Mouse (Mus musculus): ENCODE results near the gene Mrgpra2a.
"Not testable (repeated sequence)": the region's sequence is repeated elsewhere in the genome, so short reads cannot be mapped to it uniquely, and the experiment has no call there.

The Mrgpra2a gene

DNA sequence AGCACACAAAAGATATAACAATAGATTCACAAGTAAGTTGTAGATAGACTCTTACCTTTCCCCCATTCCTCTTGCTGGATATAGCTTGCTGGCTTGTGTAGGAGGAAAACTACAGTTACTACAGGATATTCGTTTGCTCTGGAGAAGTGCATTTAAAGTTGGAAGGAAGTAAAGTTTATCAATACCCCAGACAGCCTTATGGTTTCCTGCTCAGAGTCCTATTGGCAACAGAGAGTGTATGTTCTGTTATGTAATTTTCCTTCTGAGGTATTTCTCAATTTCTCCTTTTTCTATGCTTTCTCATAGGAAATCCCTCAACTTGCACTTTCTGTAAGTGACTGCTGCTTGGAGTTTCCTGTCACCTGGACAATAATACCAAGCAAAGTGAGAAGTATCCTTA, at the start of gene Mrgpra2a:
Mrgpra2a (minus strand) TSS at position 125 of the 400 bp plus-strand sequence.
- not testable (repeated sequence) for DNase-seq

DNA sequence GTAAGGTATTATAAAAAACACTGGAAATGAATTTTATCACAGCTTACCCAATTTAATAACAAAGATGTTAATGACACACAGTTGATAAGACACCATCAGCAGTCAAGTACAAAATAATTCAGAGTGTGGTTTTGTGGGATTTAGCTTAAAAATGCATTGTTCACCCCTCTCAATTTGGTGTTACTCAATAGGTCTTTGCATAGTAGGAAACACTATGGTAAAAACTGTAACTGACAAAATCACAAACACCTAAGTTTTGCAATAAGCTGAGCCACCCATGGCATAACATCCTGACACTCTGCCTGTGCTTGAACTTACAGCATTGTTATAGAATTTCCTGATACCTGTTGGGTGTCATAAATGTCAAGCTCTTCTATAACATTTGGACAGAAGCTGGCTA, 39.3 kb upstream of the Mrgpra2a start:
- not testable (repeated sequence) for DNase-seq

DNA sequence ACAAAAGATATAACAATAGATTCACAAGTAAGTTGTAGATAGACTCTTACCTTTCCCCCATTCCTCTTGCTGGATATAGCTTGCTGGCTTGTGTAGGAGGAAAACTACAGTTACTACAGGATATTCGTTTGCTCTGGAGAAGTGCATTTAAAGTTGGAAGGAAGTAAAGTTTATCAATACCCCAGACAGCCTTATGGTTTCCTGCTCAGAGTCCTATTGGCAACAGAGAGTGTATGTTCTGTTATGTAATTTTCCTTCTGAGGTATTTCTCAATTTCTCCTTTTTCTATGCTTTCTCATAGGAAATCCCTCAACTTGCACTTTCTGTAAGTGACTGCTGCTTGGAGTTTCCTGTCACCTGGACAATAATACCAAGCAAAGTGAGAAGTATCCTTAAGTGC, 37.5 kb upstream of the Mrgpra2a start:
- not testable (repeated sequence) for DNase-seq

DNA sequence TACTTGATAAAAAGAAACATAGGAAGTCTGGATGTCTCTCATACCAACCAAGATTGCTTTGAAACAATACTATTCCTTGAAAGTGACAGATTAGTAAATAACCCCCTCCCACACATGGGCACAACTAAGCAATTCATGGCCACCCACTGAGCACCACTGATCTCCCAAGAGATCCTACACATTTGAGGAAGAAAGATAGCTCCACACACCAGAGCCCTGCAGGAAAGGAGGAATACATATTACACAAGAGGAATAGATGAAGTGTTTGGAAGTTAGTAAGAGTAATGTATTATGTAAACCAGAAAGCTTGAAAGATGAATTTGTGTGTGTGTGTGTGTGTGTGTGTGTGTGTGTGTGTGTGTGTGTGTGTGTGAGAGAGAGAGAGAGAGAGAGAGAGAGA, 31.2 kb upstream of the Mrgpra2a start:
- DNase-seq, result not testable (repeated sequence)

DNA sequence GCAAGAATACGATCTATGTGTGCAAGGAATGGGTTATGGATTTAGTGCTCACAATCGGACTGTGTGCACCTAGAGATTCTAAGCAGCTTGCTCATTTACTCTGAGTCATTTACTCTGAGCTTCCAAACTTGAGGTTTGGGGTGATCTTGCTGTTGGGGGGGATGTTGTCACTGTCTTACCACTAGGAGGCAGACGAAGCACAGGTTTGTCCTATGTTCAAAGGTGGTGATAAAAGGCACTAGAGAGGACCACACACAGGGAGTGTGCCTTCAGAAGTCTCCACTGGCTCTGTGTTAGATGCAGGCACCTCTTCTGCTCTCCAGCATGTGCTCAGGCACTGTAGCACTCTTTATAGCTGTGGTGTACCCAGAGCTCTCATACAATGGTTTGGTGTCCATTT, 22.0 kb upstream of the Mrgpra2a start:
- DNase-seq, result not testable (repeated sequence)

DNA sequence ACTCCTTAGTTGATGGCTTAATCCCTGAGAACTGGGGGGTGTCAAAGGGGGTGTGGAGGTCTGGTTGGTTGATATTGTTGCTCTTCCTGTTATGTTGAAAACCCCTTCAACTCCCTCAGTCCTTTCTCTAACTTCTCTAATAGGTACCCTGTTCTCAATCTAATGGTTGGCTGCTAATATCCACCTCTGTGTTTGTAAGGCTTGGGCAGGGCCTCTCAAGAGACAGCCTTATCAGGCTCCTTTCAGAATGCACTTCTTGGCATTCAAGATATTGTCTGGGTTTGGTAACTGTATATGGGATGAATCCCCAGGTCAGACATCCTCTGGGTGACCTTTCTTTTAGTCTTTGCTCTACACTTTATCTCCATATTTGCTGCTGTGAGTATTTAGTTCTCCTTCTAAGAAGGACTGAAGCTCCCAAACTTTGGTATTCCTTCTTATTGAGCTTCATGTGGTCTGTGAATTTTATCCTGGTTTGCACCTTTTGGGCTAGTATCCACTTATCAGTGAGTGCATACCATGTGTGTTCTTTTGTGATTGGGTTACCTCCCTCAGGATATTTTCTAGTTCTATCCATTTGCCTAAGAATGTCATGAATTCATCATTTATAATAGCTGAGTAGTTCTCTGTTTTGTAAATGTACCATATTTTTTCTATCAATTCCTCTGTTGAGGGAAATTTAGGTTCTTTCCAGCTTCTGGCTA, 13.5 kb upstream of the Mrgpra2a start:
- DNase-seq, result not testable (repeated sequence)

DNA sequence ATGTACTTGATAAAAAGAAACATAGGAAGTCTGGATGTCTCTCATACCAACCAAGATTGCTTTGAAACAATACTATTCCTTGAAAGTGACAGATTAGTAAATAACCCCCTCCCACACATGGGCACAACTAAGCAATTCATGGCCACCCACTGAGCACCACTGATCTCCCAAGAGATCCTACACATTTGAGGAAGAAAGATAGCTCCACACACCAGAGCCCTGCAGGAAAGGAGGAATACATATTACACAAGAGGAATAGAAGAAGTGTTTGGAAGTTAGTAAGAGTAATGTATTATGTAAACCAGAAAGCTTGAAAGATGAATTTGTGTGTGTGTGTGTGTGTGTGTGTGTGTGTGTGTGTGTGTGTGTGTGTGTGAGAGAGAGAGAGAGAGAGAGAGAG, 6.2 kb downstream of the Mrgpra2a start:
- not testable (repeated sequence) for DNase-seq

DNA sequence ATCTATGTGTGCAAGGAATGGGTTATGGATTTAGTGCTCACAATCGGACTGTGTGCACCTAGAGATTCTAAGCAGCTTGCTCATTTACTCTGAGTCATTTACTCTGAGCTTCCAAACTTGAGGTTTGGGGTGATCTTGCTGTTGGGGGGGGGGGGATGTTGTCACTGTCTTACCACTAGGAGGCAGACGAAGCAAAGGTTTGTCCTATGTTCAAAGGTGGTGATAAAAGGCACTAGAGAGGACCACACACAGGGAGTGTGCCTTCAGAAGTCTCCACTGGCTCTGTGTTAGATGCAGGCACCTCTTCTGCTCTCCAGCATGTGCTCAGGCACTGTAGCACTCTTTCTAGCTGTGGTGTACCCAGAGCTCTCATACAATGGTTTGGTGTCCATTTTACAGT, 15.5 kb downstream of the Mrgpra2a start:
- DNase-seq, result not testable (repeated sequence)

DNA sequence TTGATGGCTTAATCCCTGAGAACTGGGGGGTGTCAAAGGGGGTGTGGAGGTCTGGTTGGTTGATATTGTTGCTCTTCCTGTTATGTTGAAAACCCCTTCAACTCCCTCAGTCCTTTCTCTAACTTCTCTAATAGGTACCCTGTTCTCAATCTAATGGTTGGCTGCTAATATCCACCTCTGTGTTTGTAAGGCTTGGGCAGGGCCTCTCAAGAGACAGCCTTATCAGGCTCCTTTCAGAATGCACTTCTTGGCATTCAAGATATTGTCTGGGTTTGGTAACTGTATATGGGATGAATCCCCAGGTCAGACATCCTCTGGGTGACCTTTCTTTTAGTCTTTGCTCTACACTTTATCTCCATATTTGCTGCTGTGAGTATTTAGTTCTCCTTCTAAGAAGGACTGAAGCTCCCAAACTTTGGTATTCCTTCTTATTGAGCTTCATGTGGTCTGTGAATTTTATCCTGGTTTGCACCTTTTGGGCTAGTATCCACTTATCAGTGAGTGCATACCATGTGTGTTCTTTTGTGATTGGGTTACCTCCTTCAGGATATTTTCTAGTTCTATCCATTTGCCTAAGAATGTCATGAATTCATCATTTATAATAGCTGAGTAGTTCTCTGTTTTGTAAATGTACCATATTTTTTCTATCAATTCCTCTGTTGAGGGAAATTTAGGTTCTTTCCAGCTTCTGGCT, 24.0 kb downstream of the Mrgpra2a start:
- not testable (repeated sequence) for DNase-seq

DNA sequence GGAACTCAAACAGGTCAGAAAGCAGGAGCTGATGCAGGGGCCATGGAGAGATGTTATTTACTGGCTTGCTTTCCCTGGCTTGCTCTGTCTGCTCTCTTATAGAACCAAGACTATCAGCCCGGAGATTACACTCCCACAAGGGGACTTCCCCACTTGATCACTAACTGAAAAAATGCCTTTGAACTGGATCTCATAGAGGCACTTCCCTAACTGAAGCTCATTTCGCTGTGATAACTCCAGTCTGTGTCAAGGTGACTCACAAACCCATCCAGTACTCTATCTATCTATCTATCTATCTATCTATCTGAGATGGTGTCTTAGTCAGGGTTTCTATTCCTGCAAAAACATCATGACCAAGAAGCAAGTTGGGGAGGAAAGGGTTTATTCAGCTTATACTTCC, 41.3 kb downstream of the Mrgpra2a start:
- no peak for DNase-seq

DNA sequence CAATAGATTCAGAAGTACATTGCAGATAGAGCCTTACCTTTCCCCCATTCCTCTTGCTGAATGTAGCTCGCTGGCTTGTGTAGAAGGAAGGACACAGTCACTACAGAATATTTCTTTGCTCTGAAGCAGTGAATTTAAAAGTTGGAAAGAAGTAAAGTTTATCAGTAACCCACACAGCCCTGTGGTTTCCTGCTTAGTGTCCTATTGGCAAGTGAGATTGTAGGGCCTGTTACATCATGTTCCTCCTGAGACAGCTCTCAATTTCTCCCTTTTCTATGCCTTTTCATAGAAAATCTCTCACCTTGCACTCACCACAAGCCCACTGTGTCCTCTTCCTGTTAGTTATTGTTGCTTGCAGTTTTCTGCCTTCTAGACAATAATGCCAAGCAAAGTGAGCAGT, 42.4 kb downstream of the Mrgpra2a start:
- no peak for DNase-seq

DNA sequence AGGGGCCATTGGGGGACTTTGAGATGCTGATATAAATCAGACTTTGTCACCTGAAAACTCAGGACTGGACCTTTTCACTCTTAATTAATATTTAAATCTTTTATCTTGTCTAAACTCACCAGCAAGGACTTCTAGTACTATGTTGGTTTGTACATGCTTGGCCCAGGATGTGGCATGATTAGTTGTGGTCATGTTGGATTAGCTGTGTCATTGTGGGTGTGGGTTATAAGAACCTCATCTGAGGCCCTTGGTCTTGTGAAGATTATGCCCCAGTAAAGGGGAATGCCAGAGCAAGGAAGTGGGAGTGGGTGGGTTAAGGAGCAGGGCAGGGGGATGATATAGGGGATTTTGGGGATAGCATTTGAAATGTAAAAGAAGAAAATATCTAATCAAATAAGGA, 50.8 kb downstream of the Mrgpra2a start:
- no peak for DNase-seq

Data from embryo, embryonic 11 days (tissue).